Mouse (Mus musculus) liver, adult 2 months (tissue): ENCODE results near the gene Sbk3. TPM values are rescaled to one million over a fixed set of nuclear protein-coding genes. Genes with fewer than 3 reads are reported as not detected.

ENCODE experiments used
- DNase-seq: peaks from one replicate; pipeline ENCODE4 v3.0.0-alpha.2; 2011; ENCODE audit warnings: low read depth, low spot score; ENCODE audit errors: extremely low read depth
- H3K27ac ChIP-seq: fragments of 200-500 bp; replicated peaks from 2 replicates; pipeline ENCODE4 v1.5.1; 2012; ENCODE audit warnings: low read depth, mild to moderate bottlenecking, control low read depth, inconsistent platforms, low read length; ENCODE audit not compliant: insufficient read depth
- H3K27me3 ChIP-seq: fragments of 200-500 bp; 2 replicates; pipeline ENCODE4 v1.6.1; 2012; ENCODE audit warnings: mild to moderate bottlenecking, moderate library complexity, low read length, inconsistent platforms; ENCODE audit not compliant: control insufficient read depth, insufficient read depth
- H3K36me3 ChIP-seq: fragments of 200-500 bp; 2 replicates; pipeline ENCODE4 v1.6.1; 2012; ENCODE audit warnings: low read length, inconsistent platforms; ENCODE audit not compliant: control insufficient read depth, insufficient read depth
- H3K4me1 ChIP-seq: fragments of 200-500 bp; 2 replicates; pipeline ENCODE4 v1.6.1; 2011; ENCODE audit warnings: low read length; ENCODE audit not compliant: control insufficient read depth, insufficient read depth
- H3K4me3 ChIP-seq: fragments of 200-500 bp; 2 replicates; pipeline ENCODE4 v1.5.1; 2011; ENCODE audit warnings: low read depth, mild to moderate bottlenecking, control low read depth, low read length, moderate library complexity; ENCODE audit not compliant: insufficient read depth
- H3K79me2 ChIP-seq: fragments of 200-500 bp; 2 replicates; pipeline ENCODE4 v1.6.1; 2012; ENCODE audit warnings: inconsistent platforms, mild to moderate bottlenecking, low read length, moderate library complexity; ENCODE audit not compliant: control insufficient read depth, insufficient read depth
- H3K9ac ChIP-seq: fragments of 200-500 bp; 2 replicates; pipeline ENCODE4 v1.6.1; 2012; ENCODE audit warnings: low read depth, mild to moderate bottlenecking, control low read depth, inconsistent platforms, low read length
- CTCF ChIP-seq: fragments of 200-500 bp; IDR thresholded peaks from 2 replicates; pipeline ENCODE4 v1.5.1; 2011; ENCODE audit warnings: low read depth, low read length, control low read depth
- POLR2A ChIP-seq: fragments of 200-500 bp; IDR thresholded peaks from 2 replicates; pipeline ENCODE4 v1.6.1; 2011; ENCODE audit warnings: low read length, control low read depth; ENCODE audit not compliant: insufficient read depth; ENCODE audit errors: extremely low read depth
- WGBS: fragments of 180-500 bp; shearing (Covaris S2); methylation state at CpG from one replicate; pipeline ENCODE4 v1.1.7; 2018; 5-methylcytosine and 5-hydroxymethylcytosine counted together
- polyA plus RNA-seq: library from polyadenylated mRNA; depleted of rRNA; stranded (reverse); fragments of >200 nt; gene quantifications from 2 replicates; pipeline ENCODE4 v1.2.3, GENCODE M21; 2012; rRNA removed
- total RNA-seq: library from RNA; depleted of rRNA; stranded (reverse); fragments of >200 nt; gene quantifications from 2 replicates; pipeline ENCODE4 v1.2.3, GENCODE M21; 2014; rRNA removed

Gene Sbk3
- total and polyA plus RNA-seq, 2 experiments = not detected

DNA sequence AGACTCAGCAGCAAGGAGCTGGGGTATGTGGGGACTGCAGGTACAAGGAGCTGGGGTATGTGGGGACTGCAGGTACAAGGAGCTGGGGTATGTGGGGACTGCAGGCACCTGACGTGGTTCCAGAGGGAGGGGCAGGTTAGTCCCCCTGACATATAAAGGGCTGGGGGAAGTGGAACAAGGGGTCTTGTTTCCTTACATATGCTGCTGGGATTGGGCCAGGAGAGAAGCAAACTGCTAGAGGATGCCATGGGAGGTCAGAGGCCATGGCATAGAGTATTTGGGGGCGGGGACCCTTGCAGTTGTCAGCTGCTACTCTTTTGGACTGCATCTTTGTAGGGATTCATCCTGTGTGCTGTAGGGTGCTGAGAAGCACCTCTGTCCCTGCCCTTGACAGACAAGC is 53.5 kb downstream of the Sbk3 start:
- no peak overlapping the region for H3K27ac ChIP-seq
- WGBS = 95% methylated on average over 2 of the region's 2 CpGs
- H3K36me3 ChIP-seq = peaks cover 3% of the 10 kb centered on the region; the same call in 1 of the 2 replicates
- no peak for DNase-seq
- no peak for TF ChIP-seq POLR2A
- no peak for TF ChIP-seq CTCF
- H3K4me3 ChIP-seq = no peak overlapping the region
- peaks cover 13% of the 10 kb centered on the region for H3K4me1 ChIP-seq
- no peaks in the 10 kb centered on the region for H3K27me3 ChIP-seq
- no peak overlapping the region for H3K9ac ChIP-seq
- H3K79me2 ChIP-seq = peaks cover 14% of the 10 kb centered on the region; the same call in 1 of the 2 replicates

DNA sequence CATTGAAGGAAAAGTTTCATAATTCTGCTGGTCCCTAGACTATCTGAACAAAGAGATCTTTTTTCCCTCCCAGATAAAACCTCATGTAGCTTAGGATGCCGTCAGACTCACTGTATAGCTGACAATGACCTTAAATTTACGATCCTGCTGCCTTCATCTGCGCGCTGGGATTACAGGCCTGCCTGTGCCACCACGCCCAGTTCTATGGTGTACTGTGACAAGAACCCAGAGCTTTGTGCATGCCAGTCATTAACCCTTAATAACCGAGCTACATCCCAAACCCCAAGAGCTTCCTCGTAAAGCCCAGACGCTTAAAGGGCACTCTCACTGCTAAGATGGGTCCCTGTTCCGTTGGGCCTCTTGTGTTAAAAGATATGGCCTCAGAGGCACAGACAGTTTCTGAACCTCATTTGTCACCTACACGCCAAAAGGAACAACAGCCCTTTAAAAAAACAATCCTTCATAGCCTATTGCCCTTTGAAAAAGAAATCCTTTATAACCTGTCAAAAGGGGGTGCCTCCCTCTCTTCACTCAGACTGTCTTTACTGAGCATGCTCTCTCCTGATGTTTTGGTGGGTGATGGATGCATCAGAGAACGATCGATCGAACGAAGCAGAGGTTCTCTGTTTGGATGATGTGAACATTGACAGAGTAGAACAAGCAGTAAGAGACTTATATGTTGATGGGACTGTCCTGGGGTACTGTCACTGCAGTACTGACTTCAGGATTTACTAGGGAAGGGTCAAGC is 55.1 kb downstream of the Sbk3 start:
- 17% methylated on average over 14 of the region's 14 CpGs for WGBS
- Histone ChIP-seq H3K4me3 (peak overlapping the region; percentile 95), H3K27me3 (no peaks in the 10 kb centered on the region), H3K79me2 (peaks cover 14% of the 10 kb centered on the region; the same call in 1 of the 2 replicates), H3K9ac (peak overlapping the region; percentile 60), H3K36me3 (peaks cover 3% of the 10 kb centered on the region; the same call in 1 of the 2 replicates), H3K4me1 (peaks cover 13% of the 10 kb centered on the region), H3K27ac (no peak overlapping the region; the same call in 1 of the 2 replicates)
- no peak for DNase-seq
- TF ChIP-seq POLR2A (no peak), CTCF (no peak)

Other genes with a start within 250 kb of the Sbk3 start
Only the 30 nearest of the 33 such genes appear.
- gene Cox6b2, start 218.1 kb downstream of the Sbk3 start, total RNA-seq = not detected in 2 replicates
- 0.67 and 1.3 TPM in 2 replicates for gene Cox6b2, start 218.1 kb downstream of the Sbk3 start, polyA plus RNA-seq
- not detected in 2 replicates for gene Fam71e2, start 199.9 kb downstream of the Sbk3 start, total RNA-seq
- not detected in 2 replicates for gene Fam71e2, start 199.9 kb downstream of the Sbk3 start, polyA plus RNA-seq
- gene Il11, start 188.3 kb downstream of the Sbk3 start, total RNA-seq = not detected in 2 replicates
- gene Il11, start 188.3 kb downstream of the Sbk3 start, polyA plus RNA-seq = 0.09 TPM in 1 of 2 replicates, not detected in the other
- gene Tmem190, start 188.2 kb downstream of the Sbk3 start, total RNA-seq = not detected in 2 replicates
- not detected in 2 replicates for gene Tmem190, start 188.2 kb downstream of the Sbk3 start, polyA plus RNA-seq
- 16.4 and 17.3 TPM in 2 replicates for gene Tmem238, start 181.5 kb downstream of the Sbk3 start, total RNA-seq
- 73.2 and 92.1 TPM in 2 replicates for gene Tmem238, start 181.5 kb downstream of the Sbk3 start, polyA plus RNA-seq
- 58.4 and 69.2 TPM in 2 replicates for gene Rpl28, start 178.3 kb downstream of the Sbk3 start, total RNA-seq
- gene Rpl28, start 178.3 kb downstream of the Sbk3 start, polyA plus RNA-seq = 211 and 226 TPM in 2 replicates
- 22.4 and 24.2 TPM in 2 replicates for gene Ube2s, start 158.6 kb downstream of the Sbk3 start, total RNA-seq
- gene Ube2s, start 158.6 kb downstream of the Sbk3 start, polyA plus RNA-seq = 45.9 and 74.3 TPM in 2 replicates
- under 0.01 TPM in 1 of 2 replicates, not detected in the other for gene Shisa7, start 126.5 kb downstream of the Sbk3 start, total RNA-seq
- 0.02 and 0.12 TPM in 2 replicates for gene Shisa7, start 126.5 kb downstream of the Sbk3 start, polyA plus RNA-seq
- gene Isoc2b, start 100.9 kb downstream of the Sbk3 start, total RNA-seq = 23.6 and 40.2 TPM in 2 replicates
- gene Isoc2b, start 100.9 kb downstream of the Sbk3 start, polyA plus RNA-seq = 24.0 and 34.6 TPM in 2 replicates
- gene Isoc2a, start 94.0 kb downstream of the Sbk3 start, total RNA-seq = 54.3 and 63.5 TPM in 2 replicates
- 103 and 110 TPM in 2 replicates for gene Isoc2a, start 94.0 kb downstream of the Sbk3 start, polyA plus RNA-seq
- gene Gm36210, start 64.7 kb downstream of the Sbk3 start, total RNA-seq = not detected in 2 replicates
- 0.13 TPM in 1 of 2 replicates, not detected in the other for gene Gm36210, start 64.7 kb downstream of the Sbk3 start, polyA plus RNA-seq
- 0.55 and 0.74 TPM in 2 replicates for gene Zfp628, start 56.0 kb downstream of the Sbk3 start, total RNA-seq
- 6.2 and 8.3 TPM in 2 replicates for gene Zfp628, start 56.0 kb downstream of the Sbk3 start, polyA plus RNA-seq
- 0.20 and 0.28 TPM in 2 replicates for gene Nat14, start 49.1 kb downstream of the Sbk3 start, total RNA-seq
- gene Nat14, start 49.1 kb downstream of the Sbk3 start, polyA plus RNA-seq = 0.66 and 0.75 TPM in 2 replicates
- 0.07 and 0.18 TPM in 2 replicates for gene Ssc5d, start 45.4 kb downstream of the Sbk3 start, total RNA-seq
- 0.14 and 0.26 TPM in 2 replicates for gene Ssc5d, start 45.4 kb downstream of the Sbk3 start, polyA plus RNA-seq
- gene Sbk2, start 6.8 kb downstream of the Sbk3 start, total RNA-seq = not detected in 2 replicates
- gene Sbk2, start 6.8 kb downstream of the Sbk3 start, polyA plus RNA-seq = 0.12 TPM in 1 of 2 replicates, not detected in the other
- gene Zfp579, start 25.0 kb upstream of the Sbk3 start, total RNA-seq = 1.2 TPM in 2 replicates
- 10.8 and 13.0 TPM in 2 replicates for gene Zfp579, start 25.0 kb upstream of the Sbk3 start, polyA plus RNA-seq
- 6.7 and 10.7 TPM in 2 replicates for gene Zfp524, start 43.2 kb upstream of the Sbk3 start, total RNA-seq
- gene Zfp524, start 43.2 kb upstream of the Sbk3 start, polyA plus RNA-seq = 38.3 and 41.1 TPM in 2 replicates
- gene Fiz1, start 43.5 kb upstream of the Sbk3 start, total RNA-seq = 6.2 and 6.8 TPM in 2 replicates
- gene Fiz1, start 43.5 kb upstream of the Sbk3 start, polyA plus RNA-seq = 18.0 and 19.3 TPM in 2 replicates
- 0.55 and 1.1 TPM in 2 replicates for gene Gm44973, start 44.3 kb upstream of the Sbk3 start, total RNA-seq
- not detected in 2 replicates for gene Gm44973, start 44.3 kb upstream of the Sbk3 start, polyA plus RNA-seq
- 4.1 and 4.3 TPM in 2 replicates for gene Zfp865, start 49.2 kb upstream of the Sbk3 start, total RNA-seq
- gene Zfp865, start 49.2 kb upstream of the Sbk3 start, polyA plus RNA-seq = 11.2 and 14.6 TPM in 2 replicates
- gene Ccdc106, start 49.4 kb upstream of the Sbk3 start, total RNA-seq = 0.20 and 0.28 TPM in 2 replicates
- 0.30 and 0.35 TPM in 2 replicates for gene Ccdc106, start 49.4 kb upstream of the Sbk3 start, polyA plus RNA-seq
- gene 4632433K11Rik, start 63.0 kb upstream of the Sbk3 start, total RNA-seq = 0.28 TPM in 1 of 2 replicates, not detected in the other
- gene 4632433K11Rik, start 63.0 kb upstream of the Sbk3 start, polyA plus RNA-seq = not detected in 2 replicates
- 2.4 and 2.8 TPM in 2 replicates for gene Zfp784, start 67.3 kb upstream of the Sbk3 start, total RNA-seq
- gene Zfp784, start 67.3 kb upstream of the Sbk3 start, polyA plus RNA-seq = 2.7 and 2.9 TPM in 2 replicates
- 0.18 and 0.20 TPM in 2 replicates for gene Zfp580, start 80.4 kb upstream of the Sbk3 start, total RNA-seq
- 1.9 and 2.2 TPM in 2 replicates for gene Zfp580, start 80.4 kb upstream of the Sbk3 start, polyA plus RNA-seq
- 30.4 and 35.2 TPM in 2 replicates for gene U2af2, start 91.0 kb upstream of the Sbk3 start, total RNA-seq
- gene U2af2, start 91.0 kb upstream of the Sbk3 start, polyA plus RNA-seq = 70.6 and 90.4 TPM in 2 replicates
- 54.2 and 81.8 TPM in 2 replicates for gene Epn1, start 109.1 kb upstream of the Sbk3 start, total RNA-seq
- 203 and 212 TPM in 2 replicates for gene Epn1, start 109.1 kb upstream of the Sbk3 start, polyA plus RNA-seq
- not detected in 2 replicates for gene Rfpl4, start 145.8 kb upstream of the Sbk3 start, total RNA-seq
- not detected in 2 replicates for gene Rfpl4, start 145.8 kb upstream of the Sbk3 start, polyA plus RNA-seq
- 1.7 and 2.7 TPM in 2 replicates for gene Rasl2-9, start 154.8 kb upstream of the Sbk3 start, total RNA-seq
- gene Rasl2-9, start 154.8 kb upstream of the Sbk3 start, polyA plus RNA-seq = 0.45 TPM in 2 replicates
- not detected in 2 replicates for gene Vmn1r55, start 178.5 kb upstream of the Sbk3 start, total RNA-seq
- gene Vmn1r55, start 178.5 kb upstream of the Sbk3 start, polyA plus RNA-seq = not detected in 2 replicates
- not detected in 2 replicates for gene Vmn1r56, start 225.6 kb upstream of the Sbk3 start, total RNA-seq
- not detected in 2 replicates for gene Vmn1r56, start 225.6 kb upstream of the Sbk3 start, polyA plus RNA-seq